Mouse (Mus musculus) bone marrow macrophage, adult 2 months (primary cell): ENCODE results near the gene Dnajb5.

Experiments
- CTCF ChIP-seq: IDR thresholded peaks from 2 replicates; pipeline ENCODE4 v1.5.1; 2012; ENCODE audit warnings: low read depth, mild to moderate bottlenecking, low read length, moderate library complexity
- POLR2A ChIP-seq: IDR thresholded peaks from 2 replicates; pipeline ENCODE4 v1.6.1; 2012; ENCODE audit warnings: mild to moderate bottlenecking, low read depth, low read length, borderline replicate concordance

DNA sequence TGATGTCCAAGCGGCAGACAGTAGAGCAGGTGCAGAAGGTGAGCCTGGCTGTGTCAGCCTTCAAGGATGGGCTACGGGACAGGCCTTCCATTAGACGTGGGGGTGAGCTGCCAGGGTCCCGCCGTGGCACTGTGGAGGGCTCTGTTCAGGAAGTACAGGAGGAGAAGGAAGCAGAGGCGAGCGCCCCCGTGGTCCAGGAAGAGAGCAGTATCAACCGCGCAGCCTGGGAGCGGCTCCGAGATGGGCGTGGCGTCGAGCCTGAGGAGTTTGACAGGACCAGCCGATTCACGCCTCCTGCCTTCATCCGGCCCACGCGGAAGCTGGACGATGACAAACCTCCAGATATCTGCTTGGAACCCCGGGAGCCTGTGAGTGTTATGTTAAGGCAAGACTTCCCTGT, 16.0 kb upstream of the Dnajb5 start:
- TF ChIP-seq CTCF, result no peak
- no peak for TF ChIP-seq POLR2A
